ENCODE assay signal across 8 mouse cellular contexts in genomic region chr7:74363440-74363839, GRCm38 (mm10).
DNase-seq lines count a peak whose midpoint lies in the region; ATAC-seq and TF ChIP-seq lines count a peak whose summit lies in the region.

No protein-coding gene starts in this region.

- H3K27ac ChIP-seq in liver, adult 2 months (replicated peaks; ENCODE audit: insufficient read depth, low read depth, low read length) = no peak overlapping the region
- H3K27ac ChIP-seq in liver, embryonic 11.5 days (ENCODE audit: low read depth, low read length) = no peak overlapping the region
- H3K27ac ChIP-seq in limb, embryonic 11.5 days (replicated peaks; ENCODE audit: low read depth, low read length) = no peak overlapping the region

- no peak for TF ChIP-seq POLR2A in liver, adult 2 months (IDR thresholded peaks at IDR 0.05; ENCODE audit: extremely low read depth, insufficient read depth, low read length)

- no peaks in the 10 kb centered on the region for H3K9me3 ChIP-seq in liver, embryonic 11.5 days (ENCODE audit: control insufficient read depth, low read length)
- no peaks in the 10 kb centered on the region for H3K9me3 ChIP-seq in limb, embryonic 11.5 days (ENCODE audit: control insufficient read depth, low read length)

- DNase-seq in cerebellum, postnatal 14 days = peak; percentile 48 to 65
- no peak for DNase-seq in liver, adult 2 months (ENCODE audit: extremely low read depth, low read depth, low spot score)
- no peak for DNase-seq in liver, embryonic 11.5 days (ENCODE audit: low spot score)
- DNase-seq in ZHBTc4 (ENCODE audit: low read depth, low spot score) = peak; percentile 42
- peak; percentile 70 for DNase-seq in limb, embryonic 11.5 days (ENCODE audit: low spot score)
- DNase-seq in adrenal gland, adult 2 months = no peak
- DNase-seq in left cerebral cortex, postnatal 36 days (ENCODE audit: low spot score in 2 of 2) = no peak

- no peaks in the 10 kb centered on the region for H3K79me2 ChIP-seq in liver, adult 2 months (ENCODE audit: control insufficient read depth, insufficient read depth, low read length)

- WGBS in liver, adult 2 months = 53% methylated on average over 2 of the region's 2 CpGs
- WGBS in liver, embryonic 11.5 days = 56% methylated on average over 2 of the region's 2 CpGs
- 84% methylated on average over 2 of the region's 2 CpGs for WGBS in limb, embryonic 11.5 days

- peak; percentile 40 for TF ChIP-seq CTCF in liver, adult 2 months (IDR thresholded peaks at IDR 0.05; ENCODE audit: low read depth, low read length)

- no peak for ATAC-seq in cerebellum, adult (ENCODE audit: insufficient number of reproducible peaks, low FRiP score, low TSS enrichment)
- no peak for ATAC-seq in liver, embryonic 11.5 days (replicated peaks; ENCODE audit: low FRiP score)
- no peak for ATAC-seq in limb, embryonic 11.5 days (ENCODE audit: insufficient number of reproducible peaks, low FRiP score, low TSS enrichment, low read depth)

- H3K27me3 ChIP-seq in liver, adult 2 months (ENCODE audit: control insufficient read depth, insufficient read depth, low read length) = no peaks in the 10 kb centered on the region
- no peaks in the 10 kb centered on the region for H3K27me3 ChIP-seq in liver, embryonic 11.5 days (replicated peaks; ENCODE audit: control insufficient read depth, insufficient read depth, low read length)
- no peaks in the 10 kb centered on the region for H3K27me3 ChIP-seq in limb, embryonic 11.5 days (ENCODE audit: control insufficient read depth, insufficient read depth, low read length)

- no peak overlapping the region for H3K4me2 ChIP-seq in liver, embryonic 11.5 days
- H3K4me2 ChIP-seq in limb, embryonic 11.5 days (ENCODE audit: low read depth, severe bottlenecking) = no peak overlapping the region

- no peaks in the 10 kb centered on the region for H3K36me3 ChIP-seq in liver, adult 2 months (ENCODE audit: control insufficient read depth, insufficient read depth, low read length)
- H3K36me3 ChIP-seq in liver, embryonic 11.5 days (ENCODE audit: control insufficient read depth, insufficient read depth, low read length) = no peaks in the 10 kb centered on the region
- H3K36me3 ChIP-seq in limb, embryonic 11.5 days (ENCODE audit: control insufficient read depth, insufficient read depth, low read length) = no peaks in the 10 kb centered on the region

- H3K4me1 ChIP-seq in liver, adult 2 months (ENCODE audit: control insufficient read depth, insufficient read depth, low read length) = no peaks in the 10 kb centered on the region
- no peaks in the 10 kb centered on the region for H3K4me1 ChIP-seq in liver, embryonic 11.5 days (replicated peaks; ENCODE audit: control insufficient read depth, insufficient read depth, low read length)
- no peaks in the 10 kb centered on the region for H3K4me1 ChIP-seq in limb, embryonic 11.5 days (ENCODE audit: control insufficient read depth, insufficient read depth, low read length)

- H3K9ac ChIP-seq in liver, adult 2 months (ENCODE audit: low read depth, low read length) = no peak overlapping the region
- H3K9ac ChIP-seq in liver, embryonic 11.5 days (ENCODE audit: low read depth, low read length) = no peak overlapping the region
- no peak overlapping the region for H3K9ac ChIP-seq in limb, embryonic 11.5 days (ENCODE audit: low read length)

- no peak overlapping the region for H3K4me3 ChIP-seq in liver, adult 2 months (ENCODE audit: insufficient read depth, low read depth, low read length)
- no peak overlapping the region for H3K4me3 ChIP-seq in liver, embryonic 11.5 days (ENCODE audit: low read depth, low read length)
- no peak overlapping the region for H3K4me3 ChIP-seq in limb, embryonic 11.5 days (ENCODE audit: low read depth, low read length)

- intact Hi-C loops in left cerebral cortex, postnatal 36 days (cut with DNase I) = no loop called here

Comparison
In these comparisons a context has a peak if more than half of its experiments do, and no peak if none do; other contexts are left out.
1. DNase-seq: peak in cerebellum, postnatal 14 days (2 of 2), ZHBTc4 (single experiment) and limb, embryonic 11.5 days (single experiment); none in liver, adult 2 months (single experiment), liver, embryonic 11.5 days (single experiment), adrenal gland, adult 2 months (single experiment) and left cerebral cortex, postnatal 36 days (0 of 2).